ENCODE assay signal across 8 mouse cellular contexts in the genomic region with DNA sequence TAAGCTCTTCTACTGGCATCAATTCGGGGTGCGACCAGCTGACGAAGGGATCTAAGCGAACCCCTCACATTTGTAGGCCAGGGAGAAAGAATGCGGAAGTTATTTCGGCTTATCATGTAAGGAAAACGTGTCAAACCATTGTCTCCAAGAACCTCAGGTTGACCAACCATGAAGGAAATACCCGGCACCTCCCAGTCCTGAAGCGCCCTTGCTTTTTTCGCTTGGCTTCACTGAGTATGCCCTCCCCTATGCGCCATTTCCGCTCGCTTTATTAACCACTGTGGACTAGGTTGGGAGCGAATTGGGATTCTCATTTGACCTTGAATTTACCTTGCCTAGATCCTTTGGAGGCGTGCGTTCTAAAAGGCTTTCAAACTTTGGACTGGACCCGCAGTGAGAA. TPM values are rescaled to one million over a fixed set of nuclear protein-coding genes. Genes with fewer than 3 reads are reported as not detected.
A peak's percentile ranks its signal among the peaks of the same experiment; 100 is the strongest.
DNase-seq lines count a peak whose midpoint lies in the region; ATAC-seq lines count a peak whose summit lies in the region.

No protein-coding gene starts in this region.

- no peaks in the 10 kb centered on the region for H3K9me3 ChIP-seq in neural tube, embryonic 11.5 days (ENCODE audit: control insufficient read depth, low read length)
- no peaks in the 10 kb centered on the region for H3K9me3 ChIP-seq in forebrain, embryonic 12.5 days
- no peaks in the 10 kb centered on the region for H3K9me3 ChIP-seq in intestine, embryonic 15.5 days
- no peaks in the 10 kb centered on the region for H3K9me3 ChIP-seq in liver, embryonic 16.5 days (replicated peaks; ENCODE audit: control insufficient read depth, low read length)

- H3K27ac ChIP-seq in neural tube, embryonic 11.5 days (ENCODE audit: low read depth, low read length): no peak overlapping the region; the same call in 1 of the 2 replicates
- H3K27ac ChIP-seq in forebrain, embryonic 12.5 days: peak overlapping the region; percentile 80
- peak overlapping the region; percentile 84 for H3K27ac ChIP-seq in intestine, embryonic 15.5 days
- peak overlapping the region; percentile 90 for H3K27ac ChIP-seq in liver, embryonic 16.5 days (ENCODE audit: low read length)

- H3K36me3 ChIP-seq in neural tube, embryonic 11.5 days (ENCODE audit: control insufficient read depth, insufficient read depth, low read length): no peaks in the 10 kb centered on the region
- no peaks in the 10 kb centered on the region for H3K36me3 ChIP-seq in forebrain, embryonic 12.5 days (replicated peaks)
- H3K36me3 ChIP-seq in intestine, embryonic 15.5 days: no peaks in the 10 kb centered on the region
- H3K36me3 ChIP-seq in liver, embryonic 16.5 days (ENCODE audit: control insufficient read depth, insufficient read depth): no peaks in the 10 kb centered on the region

- H3K9ac ChIP-seq in neural tube, embryonic 11.5 days (ENCODE audit: low read length): peak overlapping the region; percentile 62
- H3K9ac ChIP-seq in forebrain, embryonic 12.5 days: peak overlapping the region; percentile 56
- peak overlapping the region; percentile 52 for H3K9ac ChIP-seq in intestine, embryonic 15.5 days
- peak overlapping the region; percentile 71 for H3K9ac ChIP-seq in liver, embryonic 16.5 days (ENCODE audit: low read depth, low read length)

- H3K4me3 ChIP-seq in neural tube, embryonic 11.5 days (ENCODE audit: low read depth, low read length): peak overlapping the region; percentile 46
- peak overlapping the region; percentile 47 for H3K4me3 ChIP-seq in forebrain, embryonic 12.5 days (replicated peaks)
- H3K4me3 ChIP-seq in intestine, embryonic 15.5 days (replicated peaks): peak overlapping the region; percentile 49
- H3K4me3 ChIP-seq in liver, embryonic 16.5 days (ENCODE audit: low read depth, low read length): peak overlapping the region; percentile 69

- no peaks in the 10 kb centered on the region for H3K4me1 ChIP-seq in neural tube, embryonic 11.5 days (ENCODE audit: control insufficient read depth, insufficient read depth, low read length)
- H3K4me1 ChIP-seq in forebrain, embryonic 12.5 days: no peaks in the 10 kb centered on the region
- H3K4me1 ChIP-seq in intestine, embryonic 15.5 days (replicated peaks): no peaks in the 10 kb centered on the region
- no peaks in the 10 kb centered on the region for H3K4me1 ChIP-seq in liver, embryonic 16.5 days (ENCODE audit: control insufficient read depth, low read depth, low read length)

- H3K27me3 ChIP-seq in neural tube, embryonic 11.5 days (ENCODE audit: control insufficient read depth, insufficient read depth, low read length): no peaks in the 10 kb centered on the region
- H3K27me3 ChIP-seq in forebrain, embryonic 12.5 days: no peaks in the 10 kb centered on the region
- no peaks in the 10 kb centered on the region for H3K27me3 ChIP-seq in intestine, embryonic 15.5 days (replicated peaks)
- no peaks in the 10 kb centered on the region for H3K27me3 ChIP-seq in liver, embryonic 16.5 days (ENCODE audit: control insufficient read depth, insufficient read depth, low read depth, low read length)

- 16% methylated on average over 17 of the region's 17 CpGs for WGBS in neural tube, embryonic 11.5 days
- 24% methylated on average over 17 of the region's 17 CpGs for WGBS in forebrain, embryonic 12.5 days
- 18% methylated on average over 17 of the region's 17 CpGs for WGBS in intestine, embryonic 15.5 days
- WGBS in liver, embryonic 16.5 days (ENCODE audit: insufficient replicate concordance): 24% methylated on average over 17 of the region's 17 CpGs

- peak; percentile 57 for ATAC-seq in neural tube, embryonic 11.5 days (ENCODE audit: insufficient read depth, low FRiP score, low TSS enrichment)
- peak; percentile 66 for ATAC-seq in forebrain, embryonic 12.5 days (ENCODE audit: low FRiP score)
- ATAC-seq in intestine, embryonic 15.5 days: peak; percentile 67
- peak; percentile 40 for ATAC-seq in liver, embryonic 16.5 days (ENCODE audit: low read depth)
- ATAC-seq in neutrophil, adult 5-6 weeks (ENCODE audit: extremely low read depth, insufficient number of reproducible peaks, low FRiP score, poor library complexity, severe bottlenecking): peak; percentile 17

- DNase-seq in neural tube, embryonic 11.5 days (ENCODE audit: low spot score): no peak
- DNase-seq in neural tube, embryonic 10.5 days (ENCODE audit: extremely low spot score, low spot score): no peak
- peak; percentile 57 for DNase-seq in adipocyte (ENCODE audit: low spot score)
- no peak for DNase-seq in Muller cell, postnatal 12 days (ENCODE audit: inconsistent ontology term)

- peak overlapping the region; percentile 32 for H3K4me2 ChIP-seq in neural tube, embryonic 11.5 days (ENCODE audit: low read depth)
- peak overlapping the region; percentile 49 for H3K4me2 ChIP-seq in forebrain, embryonic 12.5 days
- peak overlapping the region; percentile 51 for H3K4me2 ChIP-seq in intestine, embryonic 15.5 days (replicated peaks)
- peak overlapping the region; percentile 70 for H3K4me2 ChIP-seq in liver, embryonic 16.5 days (ENCODE audit: low read depth, low read length)

RNA-seq across cellular contexts. Expression of a gene that starts 0.5 kb away (rescaled TPM):
- polyA plus RNA-seq in neural tube, embryonic 11.5 days (2014; fragmentation: Nextera tagmentation; extraction: Ambion mirVana): 9.0 and 9.2 TPM in 2 replicates
- 5.1 and 5.9 TPM in 2 replicates for polyA plus RNA-seq in forebrain, embryonic 12.5 days (2016; fragmentation: Nextera tagmentation; extraction: Ambion mirVana)
- 24.5 and 25.4 TPM in 2 replicates for polyA plus RNA-seq in intestine, embryonic 15.5 days (2015; fragmentation: Nextera tagmentation; extraction: Ambion mirVana)
- polyA plus RNA-seq in liver, embryonic 16.5 days (2015; fragmentation: Nextera tagmentation; extraction: Ambion mirVana): 15.0 and 16.6 TPM in 2 replicates
- 56.2 and 64.9 TPM in 2 replicates for total RNA-seq in neutrophil, adult 5-6 weeks (2017)

Comparison
In these comparisons a context has a peak if more than half of its experiments do, and no peak if none do; other contexts are left out.
1. ATAC-seq: peak in every context shown above with its lines; median percentile 67 in intestine, embryonic 15.5 days; 66 in forebrain, embryonic 12.5 days; 57 in neural tube, embryonic 11.5 days; 40 in liver, embryonic 16.5 days; 17 in neutrophil, adult 5-6 weeks.